11 mouse cellular contexts compared by ENCODE assay signal in the genomic region with DNA sequence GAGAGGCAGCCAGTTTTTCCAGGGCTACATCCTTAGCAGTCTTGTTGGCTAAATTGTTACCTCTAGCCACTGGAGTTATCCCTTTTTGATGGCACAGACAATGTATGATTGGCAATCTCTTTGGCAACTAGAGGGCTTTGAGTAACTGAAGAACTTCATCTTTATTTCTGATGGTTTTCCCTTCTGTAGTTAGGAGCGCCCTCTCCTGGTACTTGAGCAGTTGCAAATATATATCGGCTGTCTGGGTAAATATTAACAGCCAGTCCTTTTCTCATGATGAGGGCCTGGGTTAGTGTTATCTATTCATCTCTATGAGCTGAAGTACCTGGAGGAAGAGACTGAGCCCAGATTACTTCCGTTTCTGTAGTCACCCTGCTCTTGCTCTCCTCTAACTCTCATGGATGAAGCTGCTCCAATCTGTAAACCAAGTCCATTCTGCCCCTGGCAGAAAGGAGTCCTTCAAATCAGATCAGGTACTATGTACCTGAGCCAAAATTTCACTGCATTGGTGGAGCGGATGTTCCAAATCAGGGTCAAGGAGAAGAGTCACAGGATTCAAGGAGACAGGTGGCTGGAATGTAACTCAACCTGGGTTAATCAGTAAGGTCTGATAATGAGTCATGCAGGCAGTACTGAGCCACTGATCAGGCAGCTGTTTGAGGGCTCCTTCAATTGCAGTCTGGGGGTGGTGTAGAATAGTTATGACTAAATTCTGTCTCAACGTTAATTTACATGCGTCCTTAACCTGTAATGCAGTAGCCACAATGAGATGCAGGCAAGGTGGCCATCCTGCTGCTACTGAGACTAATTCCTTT. TPM values are rescaled to one million over a fixed set of nuclear protein-coding genes. Genes with fewer than 3 reads are reported as not detected.
DNase-seq lines count a peak whose midpoint lies in the region; ATAC-seq and TF ChIP-seq lines count a peak whose summit lies in the region.
"Had no signal": no experiment of that assay in that cellular context is flagged by ENCODE, and none has a peak within 500 bp of the region (broad histone marks: within the 10 kb centered on the region; RNA-seq: fewer than 3 reads in every experiment).

No protein-coding gene starts in this region.

- ATAC-seq in common myeloid progenitor, adult 5-6 weeks (replicated peaks; ENCODE audit: low read depth, poor library complexity, severe bottlenecking): peak; percentile 40; the same call in 1 of the 2 replicates
- ATAC-seq: activated CD4-positive, CD25-positive, alpha-beta regulatory T cell, adult 4 months had no signal

- H3K27ac ChIP-seq in left cerebral cortex, adult 2 months: no peak overlapping the region
- H3K27ac ChIP-seq: lung, embryonic 15.5 days had no signal

- no peak overlapping the region for H3K4me3 ChIP-seq in left cerebral cortex, adult 2 months
- H3K4me3 ChIP-seq: lung, embryonic 15.5 days had no signal

- peak; percentile 48 for TF ChIP-seq CTCF in left cerebral cortex, adult 2 months (IDR thresholded peaks at IDR 0.05)

- no peak for DNase-seq in left cerebral cortex, adult 2 months (ENCODE audit: extremely low spot score in 1 of 2, low spot score in 2 of 2)
- DNase-seq in left cerebral cortex, postnatal 4 days: no peak
- DNase-seq in MEL-GATA-1-ER (ENCODE audit: extremely low read depth, low read depth): peak; percentile 16
- peak; percentile 6 for DNase-seq in mesoderm, embryonic 11.5 days (ENCODE audit: low read depth, low spot score)
- DNase-seq in left cerebral cortex, postnatal 36 days (ENCODE audit: low spot score in 2 of 2): no peak
- no peak for DNase-seq in urinary bladder, postnatal 10 days (ENCODE audit: low spot score)
- DNase-seq: cerebellum, adult 18-20 months had no signal

- intact Hi-C loops in left cerebral cortex, adult 2 months (cut with DNase I): no loop called here
- intact Hi-C loops in left cerebral cortex, postnatal 4 days (cut with DNase I): no loop called here
- intact Hi-C loops in left cerebral cortex, postnatal 36 days (cut with DNase I): no loop called here

RNA-seq across cellular contexts. Expression of a gene that starts 30.6 kb away (rescaled TPM):
- total RNA-seq in left cerebral cortex, adult 2 months (2021): 1 to 10 TPM; 2.2 to 3.4 TPM
- 1 to 10 TPM; 7.9 to 9.4 TPM for total RNA-seq in left cerebral cortex, postnatal 4 days (2021)
- 4.1 and 4.7 TPM in 2 replicates for total RNA-seq in common myeloid progenitor, adult 5-6 weeks (2017)
- total RNA-seq in left cerebral cortex, postnatal 36 days (2021): 1 to 10 TPM; 3.1 to 3.7 TPM

RNA-seq across cellular contexts. Expression of a gene that starts 34.5 kb away (rescaled TPM):
- not detected for total RNA-seq in left cerebral cortex, adult 2 months (2021)
- not detected for total RNA-seq in left cerebral cortex, postnatal 4 days (2021)
- not detected in 2 replicates for total RNA-seq in common myeloid progenitor, adult 5-6 weeks (2017)
- total RNA-seq in left cerebral cortex, postnatal 36 days (2021): not detected
- total RNA-seq: layer of hippocampus, postnatal 10 days had no signal

RNA-seq across cellular contexts. Expression of a gene that starts 52.0 kb away (rescaled TPM):
- 10 to 100 TPM; 51.2 to 54.9 TPM for total RNA-seq in left cerebral cortex, adult 2 months (2021)
- 10 to 100 TPM; 51.2 to 56.5 TPM for total RNA-seq in left cerebral cortex, postnatal 4 days (2021)
- total RNA-seq in common myeloid progenitor, adult 5-6 weeks (2017): 13.6 and 18.3 TPM in 2 replicates
- total RNA-seq in left cerebral cortex, postnatal 36 days (2021): 10 to 100 TPM; 41.9 to 55.9 TPM

Comparison
In these comparisons a context has a peak if more than half of its experiments do, and no peak if none do; other contexts are left out.
1. DNase-seq: peak in MEL-GATA-1-ER (single experiment) and mesoderm, embryonic 11.5 days (single experiment); none in left cerebral cortex, adult 2 months (0 of 2), left cerebral cortex, postnatal 4 days (single experiment), left cerebral cortex, postnatal 36 days (0 of 2) and urinary bladder, postnatal 10 days (single experiment).